Mouse (Mus musculus): ENCODE data around the gene Lalba.

DNA sequence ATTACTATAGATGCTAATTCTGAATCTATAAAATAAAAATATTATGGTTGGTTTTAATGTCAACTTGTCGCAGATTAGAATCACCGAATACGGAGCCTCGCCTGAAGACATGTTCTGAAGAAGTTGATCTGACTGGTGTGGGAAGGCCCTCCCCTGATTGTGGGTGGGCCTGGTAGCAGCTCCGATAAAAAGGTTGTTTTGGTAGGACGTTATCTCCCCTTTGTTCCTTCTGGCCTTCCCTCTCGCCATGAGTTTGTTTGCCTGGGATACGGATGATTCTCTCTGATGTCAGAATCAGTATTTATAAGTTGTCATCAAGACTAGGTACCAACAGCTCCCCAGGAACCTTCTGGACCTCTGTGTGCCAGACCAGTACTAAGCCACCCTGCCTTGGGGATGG is 29.7 kb upstream of the Lalba start:
- no peak for TF ChIP-seq POLR2A (IDR thresholded peaks at IDR 0.05; ENCODE audit: low read depth, low read length)
- no peak for TF ChIP-seq CTCF (conservative IDR thresholded peaks at IDR 0.05; ENCODE audit: insufficient read depth, insufficient read length, low read depth, low read length)

All from kidney, adult 2 months (tissue).